Mouse (Mus musculus): ENCODE measurements around the gene Gucy2c. TPM values are rescaled to one million over a fixed set of nuclear protein-coding genes. Genes with fewer than 3 reads are reported as not detected.

Gene Gucy2c
- polyA plus RNA-seq, 1 experiment from 2014 or later: 75.1 TPM

DNA sequence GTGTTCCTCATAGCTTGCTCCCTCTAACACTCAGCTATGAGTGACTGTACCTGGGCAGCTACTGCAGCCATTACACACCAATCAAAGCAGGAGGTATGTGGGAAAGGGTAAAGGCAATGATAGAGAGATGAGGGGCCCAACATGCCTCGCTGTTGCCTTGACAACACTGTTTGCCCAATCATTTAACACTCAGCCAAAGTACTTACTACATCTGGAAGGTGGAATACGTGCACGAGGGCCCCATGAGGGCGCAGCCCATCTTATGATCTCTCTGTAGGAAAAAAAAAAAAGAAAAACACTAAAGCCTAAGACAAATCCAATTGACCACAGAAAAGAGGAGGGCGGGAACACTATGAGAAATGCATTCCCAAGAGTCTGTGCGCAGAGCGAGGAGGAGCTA is 11.7 kb downstream of the Gucy2c start:
- Histone ChIP-seq H3K9ac (no peak overlapping the region), H3K27me3 (replicated peaks) (no peaks in the 10 kb centered on the region), H3K4me2 (replicated peaks) (no peak overlapping the region), H3K4me3 (replicated peaks) (no peak overlapping the region), H3K9me3 (no peaks in the 10 kb centered on the region), H3K27ac (no peak overlapping the region), H3K36me3 (no peaks in the 10 kb centered on the region), H3K4me1 (replicated peaks) (0 out of 2 replicates have a peak, but pooled peaks cover 3% of the 10 kb centered on the region)
- peak; percentile 88 for ATAC-seq
- WGBS: 73% methylated on average over 7 of the region's 7 CpGs

DNA sequence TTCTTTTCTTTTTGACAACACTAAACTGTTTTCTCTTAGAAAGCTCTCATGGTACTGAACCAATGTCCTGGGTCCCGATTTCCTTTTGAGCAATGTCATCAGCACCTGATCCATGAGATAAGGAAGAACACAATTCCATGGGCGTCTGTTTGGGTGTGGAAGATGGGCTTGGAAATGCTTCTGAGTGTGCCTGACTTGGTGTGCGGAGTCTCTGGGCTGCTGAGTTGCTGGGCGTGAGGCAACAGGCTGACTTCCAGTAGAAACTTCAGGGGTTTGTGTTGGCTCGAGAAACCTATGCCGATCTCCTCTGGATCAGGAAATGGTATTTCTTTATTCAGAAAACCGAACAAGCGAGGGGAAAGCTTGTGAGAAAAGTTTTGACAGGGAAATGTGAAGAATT is 12.4 kb downstream of the Gucy2c start:
- Histone ChIP-seq H3K9ac (no peak overlapping the region), H3K27ac (no peak overlapping the region), H3K4me3 (replicated peaks) (no peak overlapping the region), H3K9me3 (no peaks in the 10 kb centered on the region), H3K4me1 (replicated peaks) (peaks cover 4% of the 10 kb centered on the region; the same call in 1 of the 2 replicates), H3K36me3 (no peaks in the 10 kb centered on the region), H3K4me2 (replicated peaks) (no peak overlapping the region), H3K27me3 (replicated peaks) (no peaks in the 10 kb centered on the region)
- no peak for ATAC-seq
- WGBS: 86% methylated on average over 8 of the region's 8 CpGs

DNA sequence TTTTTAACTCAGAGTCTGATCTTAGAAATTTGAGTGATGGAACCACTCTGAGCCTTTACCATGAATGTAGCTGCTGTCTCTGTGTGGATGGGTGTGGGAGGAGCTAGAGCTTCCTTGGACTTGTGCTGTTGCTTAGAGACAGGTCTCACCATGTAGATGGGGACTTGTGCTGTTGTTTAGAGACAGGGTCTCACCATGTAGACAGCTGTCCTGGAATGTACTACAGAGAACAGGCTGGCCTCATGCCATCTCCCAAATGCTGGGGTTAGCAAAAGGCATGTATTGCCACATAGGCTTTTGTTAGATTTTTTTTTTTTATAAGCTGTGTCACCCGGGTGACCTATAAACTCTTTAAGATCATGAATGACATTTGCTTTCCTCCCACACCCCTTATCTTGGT is 17.7 kb downstream of the Gucy2c start:
- no peaks in the 10 kb centered on the region for H3K27me3 ChIP-seq (replicated peaks)
- H3K9ac ChIP-seq: no peak overlapping the region
- no peak for ATAC-seq
- no peak overlapping the region for H3K4me3 ChIP-seq (replicated peaks)
- WGBS: 43% methylated on average over 1 of the region's 1 CpGs
- H3K4me1 ChIP-seq (replicated peaks): peaks cover 8% of the 10 kb centered on the region; the same call in 1 of the 2 replicates
- H3K4me2 ChIP-seq (replicated peaks): no peak overlapping the region
- H3K9me3 ChIP-seq: no peaks in the 10 kb centered on the region
- H3K27ac ChIP-seq: no peak overlapping the region
- H3K36me3 ChIP-seq: no peaks in the 10 kb centered on the region

DNA sequence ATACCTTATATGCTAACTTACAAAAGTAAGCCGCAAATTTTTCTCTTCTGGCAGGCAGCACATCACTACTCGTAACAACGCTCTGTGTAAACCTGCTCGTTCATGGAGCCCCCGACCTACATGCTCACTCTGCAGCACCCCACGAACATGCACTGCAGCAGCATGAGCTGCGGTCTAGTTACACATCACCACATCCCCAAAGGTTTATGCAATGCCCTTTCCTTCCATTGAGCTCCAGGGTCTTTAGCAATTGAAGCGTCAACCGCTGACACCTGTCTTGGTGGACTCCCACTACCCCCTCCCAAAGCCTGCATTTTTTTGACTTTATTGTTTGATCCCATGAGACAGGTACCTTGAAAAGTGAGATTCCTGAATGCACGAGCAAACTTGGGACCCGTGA is 31.0 kb downstream of the Gucy2c start:
- no peak overlapping the region for H3K27ac ChIP-seq
- ATAC-seq: no peak
- WGBS: 89% methylated on average over 11 of the region's 11 CpGs
- H3K27me3 ChIP-seq (replicated peaks): no peaks in the 10 kb centered on the region
- no peaks in the 10 kb centered on the region for H3K9me3 ChIP-seq
- no peak overlapping the region for H3K9ac ChIP-seq
- H3K36me3 ChIP-seq: no peaks in the 10 kb centered on the region
- no peaks in the 10 kb centered on the region for H3K4me1 ChIP-seq (replicated peaks)
- H3K4me2 ChIP-seq (replicated peaks): no peak overlapping the region
- H3K4me3 ChIP-seq (replicated peaks): no peak overlapping the region

DNA sequence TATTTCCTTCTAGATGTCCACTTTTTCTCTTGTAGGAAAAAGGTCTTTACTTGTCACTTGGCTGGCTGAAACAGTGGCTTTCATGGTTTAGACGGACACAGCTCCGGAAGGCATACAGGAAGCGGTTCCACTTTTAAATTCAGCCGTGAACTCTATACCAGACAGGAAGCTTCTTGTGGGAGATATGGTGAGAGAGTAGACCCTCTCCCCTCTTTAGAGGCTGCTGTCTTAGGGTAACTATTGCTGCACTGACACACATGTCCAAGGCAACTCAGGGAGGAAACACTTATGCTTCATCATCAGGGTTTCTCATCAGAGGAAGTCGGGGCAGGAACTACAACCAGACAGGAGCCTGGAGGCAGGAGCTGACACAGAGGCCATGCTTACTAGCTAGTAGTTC is 36.0 kb downstream of the Gucy2c start:
- Histone ChIP-seq H3K4me3 (replicated peaks) (no peak overlapping the region), H3K4me1 (replicated peaks) (no peaks in the 10 kb centered on the region), H3K27me3 (replicated peaks) (no peaks in the 10 kb centered on the region), H3K9ac (no peak overlapping the region), H3K36me3 (no peaks in the 10 kb centered on the region), H3K27ac (no peak overlapping the region), H3K4me2 (replicated peaks) (no peak overlapping the region), H3K9me3 (no peaks in the 10 kb centered on the region)
- no peak for ATAC-seq
- WGBS: 68% methylated on average over 5 of the region's 5 CpGs

DNA sequence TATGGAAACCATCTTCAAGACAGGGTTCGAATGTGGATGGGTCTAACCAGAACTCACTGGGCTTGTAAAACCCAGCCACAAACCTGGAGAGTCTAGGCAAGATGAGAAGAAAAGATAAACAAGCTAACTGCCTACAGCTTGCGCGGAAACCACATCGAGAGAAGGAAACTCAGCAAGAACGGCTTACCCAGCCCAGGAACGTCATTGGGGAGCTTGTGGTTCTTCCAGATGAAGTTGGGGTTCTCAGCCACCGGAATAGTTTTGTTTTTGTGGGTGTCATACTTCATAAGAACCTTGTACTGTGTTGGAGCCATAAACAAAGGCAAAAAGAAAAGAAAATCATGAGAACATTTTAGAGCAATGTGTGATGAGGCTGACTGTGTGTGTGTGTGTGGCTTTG is 37.8 kb downstream of the Gucy2c start:
- no peak for ATAC-seq
- no peak overlapping the region for H3K27ac ChIP-seq
- 66% methylated on average over 7 of the region's 7 CpGs for WGBS

DNA sequence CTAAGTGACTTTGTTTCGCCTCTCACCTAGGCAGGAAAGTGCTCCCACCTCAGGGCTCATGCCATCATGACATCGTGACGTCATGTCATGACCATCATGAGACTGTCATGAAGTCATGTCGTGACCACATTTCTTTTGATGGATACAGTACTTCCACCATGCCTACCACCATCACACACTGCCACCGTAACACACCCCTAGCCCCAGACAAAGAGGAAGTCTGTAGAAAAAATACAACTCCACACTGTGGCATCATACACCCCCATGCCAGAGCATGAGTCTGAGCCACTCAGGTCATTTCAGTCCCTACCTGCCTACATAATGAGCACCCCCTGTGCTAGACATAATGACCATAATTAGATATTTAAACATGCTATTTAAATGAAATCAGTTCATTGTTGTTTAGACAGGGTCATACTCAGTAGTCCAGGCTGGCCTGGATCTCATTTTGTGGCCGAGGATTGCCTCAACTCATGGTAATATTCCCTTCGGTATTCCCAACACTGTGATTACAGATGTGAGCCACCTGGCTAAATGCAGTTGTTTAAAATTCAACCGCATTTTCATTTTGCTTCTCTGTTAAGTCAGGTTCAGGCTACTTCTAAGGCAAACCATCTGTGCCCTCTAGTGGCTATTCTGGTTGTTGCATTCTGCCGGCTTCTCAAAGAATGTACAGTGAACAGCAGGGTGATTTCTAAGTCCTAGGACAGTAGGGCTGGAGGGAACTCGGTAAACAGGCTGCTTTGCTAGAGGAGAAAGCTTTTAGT is 39.0 kb downstream of the Gucy2c start:
- 40% methylated on average over 10 of the region's 10 CpGs for WGBS

More for the DNA sequence above, 37.8 kb downstream of the Gucy2c start:
- H3K4me3 ChIP-seq (replicated peaks): no peak overlapping the region
- no peak overlapping the region for H3K4me2 ChIP-seq (replicated peaks)
- H3K9me3 ChIP-seq: no peaks in the 10 kb centered on the region
- H3K36me3 ChIP-seq: no peaks in the 10 kb centered on the region
- no peaks in the 10 kb centered on the region for H3K4me1 ChIP-seq (replicated peaks)
- H3K27me3 ChIP-seq (replicated peaks): no peaks in the 10 kb centered on the region
- H3K9ac ChIP-seq: no peak overlapping the region

DNA sequence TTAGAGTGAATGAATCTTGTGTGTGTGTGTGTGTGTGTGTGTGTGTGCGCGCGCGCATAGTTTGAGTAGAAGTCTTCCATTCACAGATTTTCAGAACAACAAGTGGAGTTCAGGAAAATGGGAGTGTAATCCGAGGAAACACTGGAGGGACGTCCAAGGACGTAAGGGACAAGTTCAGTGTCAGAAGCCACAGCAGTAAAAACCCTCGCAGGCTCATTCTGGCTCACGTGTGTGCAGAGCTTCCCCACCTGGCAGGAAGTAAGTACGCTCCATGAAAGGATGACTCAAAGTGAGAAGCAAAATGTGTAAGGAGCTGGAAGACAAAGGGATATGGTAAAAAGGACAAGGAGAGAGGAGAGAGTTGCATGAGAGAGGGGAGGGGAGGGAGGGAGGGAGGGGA is 40.3 kb downstream of the Gucy2c start:
- Histone ChIP-seq H3K36me3 (no peaks in the 10 kb centered on the region), H3K9ac (no peak overlapping the region), H3K27me3 (replicated peaks) (no peaks in the 10 kb centered on the region), H3K27ac (no peak overlapping the region), H3K4me2 (replicated peaks) (no peak overlapping the region), H3K4me1 (replicated peaks) (no peaks in the 10 kb centered on the region), H3K4me3 (replicated peaks) (no peak overlapping the region), H3K9me3 (no peaks in the 10 kb centered on the region)
- no peak for ATAC-seq
- 85% methylated on average over 10 of the region's 10 CpGs for WGBS

More for the DNA sequence above, 39.0 kb downstream of the Gucy2c start:
- Histone ChIP-seq H3K9me3 (no peaks in the 10 kb centered on the region), H3K4me1 (replicated peaks) (no peaks in the 10 kb centered on the region), H3K4me2 (replicated peaks) (no peak overlapping the region), H3K27me3 (replicated peaks) (no peaks in the 10 kb centered on the region), H3K36me3 (no peaks in the 10 kb centered on the region), H3K4me3 (replicated peaks) (no peak overlapping the region), H3K27ac (no peak overlapping the region), H3K9ac (no peak overlapping the region)
- peak; percentile 89 for ATAC-seq

DNA sequence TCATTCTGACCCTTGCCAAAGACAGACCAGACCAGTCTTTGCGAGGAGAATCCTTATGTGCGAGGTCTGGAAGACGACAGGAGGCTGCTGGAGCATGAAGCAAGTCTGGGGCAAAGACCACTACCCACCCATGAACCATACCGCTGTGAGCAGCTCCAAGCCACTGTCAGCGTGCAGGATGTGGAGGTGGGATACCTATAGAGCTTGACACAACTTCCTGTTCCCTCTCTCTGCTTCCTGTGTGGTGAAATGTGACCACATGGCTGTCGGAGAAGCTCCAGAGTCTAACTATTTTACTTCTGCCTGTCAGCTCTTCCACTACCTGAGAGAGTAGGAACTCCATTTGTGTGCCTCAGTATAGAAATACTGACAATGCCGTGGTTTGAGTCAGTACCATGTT is 45.8 kb downstream of the Gucy2c start:
- no peak overlapping the region for H3K4me2 ChIP-seq (replicated peaks)
- H3K27me3 ChIP-seq (replicated peaks): no peaks in the 10 kb centered on the region
- H3K4me3 ChIP-seq (replicated peaks): no peak overlapping the region
- 83% methylated on average over 7 of the region's 7 CpGs for WGBS
- no peaks in the 10 kb centered on the region for H3K36me3 ChIP-seq
- H3K9ac ChIP-seq: no peak overlapping the region
- no peak for ATAC-seq
- H3K4me1 ChIP-seq (replicated peaks): no peaks in the 10 kb centered on the region
- H3K27ac ChIP-seq: no peak overlapping the region
- H3K9me3 ChIP-seq: no peaks in the 10 kb centered on the region

DNA sequence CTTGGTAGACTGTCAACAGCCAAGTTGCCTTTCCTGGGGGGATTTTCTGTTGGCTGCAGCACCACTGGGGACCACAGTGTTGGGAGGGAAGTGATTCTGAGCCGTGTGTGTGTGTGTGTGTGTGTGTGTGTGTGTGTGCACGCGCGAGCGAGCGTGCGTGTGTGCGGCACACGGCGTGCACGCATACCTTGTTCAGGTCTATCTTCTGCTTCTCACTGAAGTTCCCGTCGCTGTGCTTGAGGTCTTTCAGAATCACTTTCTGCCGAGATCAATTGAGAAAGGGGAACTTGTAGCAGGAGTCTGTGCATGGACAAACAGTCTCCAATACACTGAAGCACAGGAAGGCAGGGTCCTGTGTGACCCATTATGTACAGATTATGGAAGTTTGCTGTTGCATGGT is 53.4 kb downstream of the Gucy2c start:
- no peak overlapping the region for H3K4me2 ChIP-seq (replicated peaks)
- H3K36me3 ChIP-seq: no peaks in the 10 kb centered on the region
- no peak overlapping the region for H3K27ac ChIP-seq
- H3K9ac ChIP-seq: no peak overlapping the region
- no peaks in the 10 kb centered on the region for H3K9me3 ChIP-seq
- no peaks in the 10 kb centered on the region for H3K27me3 ChIP-seq (replicated peaks)
- H3K4me3 ChIP-seq (replicated peaks): no peak overlapping the region
- H3K4me1 ChIP-seq (replicated peaks): no peaks in the 10 kb centered on the region
- 92% methylated on average over 14 of the region's 14 CpGs for WGBS
- ATAC-seq: no peak

DNA sequence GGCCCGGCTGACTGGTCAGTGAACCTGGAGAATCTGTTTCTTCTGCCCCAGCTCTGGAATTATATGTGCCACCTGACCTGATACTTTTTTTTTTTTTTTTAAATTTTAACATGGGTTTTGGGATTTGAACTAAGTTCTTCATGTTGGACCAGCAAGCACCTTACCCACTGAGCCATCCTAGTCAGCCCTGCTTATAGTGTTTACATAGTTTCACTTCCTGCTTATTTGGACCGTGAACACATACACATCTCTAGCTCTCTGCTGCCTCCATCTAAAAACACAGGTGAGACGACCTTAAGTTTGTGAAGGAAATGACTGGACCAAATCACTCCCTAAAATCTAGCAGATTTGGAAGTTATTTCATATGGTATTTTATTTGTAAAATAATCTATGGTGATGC is 58.4 kb downstream of the Gucy2c start:
- no peak for ATAC-seq
- Histone ChIP-seq H3K27ac (no peak overlapping the region), H3K27me3 (replicated peaks) (no peaks in the 10 kb centered on the region), H3K9me3 (no peaks in the 10 kb centered on the region), H3K9ac (no peak overlapping the region), H3K36me3 (no peaks in the 10 kb centered on the region), H3K4me2 (replicated peaks) (no peak overlapping the region), H3K4me1 (replicated peaks) (no peaks in the 10 kb centered on the region), H3K4me3 (replicated peaks) (no peak overlapping the region)
- WGBS: 63% methylated on average over 3 of the region's 3 CpGs

DNA sequence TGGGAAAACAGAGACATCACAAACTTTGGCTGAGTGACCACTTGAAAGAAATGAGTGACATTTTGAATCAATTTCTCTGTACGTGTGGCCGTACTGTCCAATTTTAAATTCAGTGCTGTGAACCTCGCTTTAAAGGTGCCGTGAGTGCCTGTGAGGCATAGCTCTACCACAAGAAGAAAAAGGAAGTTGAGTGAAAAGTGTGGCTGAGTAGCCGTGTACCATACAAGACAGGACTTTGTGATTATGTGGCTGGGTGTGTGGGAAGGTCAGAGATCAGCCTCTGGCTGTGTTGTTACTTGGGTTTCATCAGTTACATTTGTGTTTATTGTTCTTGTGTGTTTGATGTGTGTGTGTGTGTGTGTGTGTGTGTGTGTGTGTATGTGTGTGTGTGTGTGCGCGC is 59.0 kb downstream of the Gucy2c start:
- no peak overlapping the region for H3K9ac ChIP-seq
- no peaks in the 10 kb centered on the region for H3K4me1 ChIP-seq (replicated peaks)
- 88% methylated on average over 7 of the region's 7 CpGs for WGBS
- H3K27me3 ChIP-seq (replicated peaks): no peaks in the 10 kb centered on the region
- no peaks in the 10 kb centered on the region for H3K9me3 ChIP-seq
- H3K36me3 ChIP-seq: no peaks in the 10 kb centered on the region
- H3K27ac ChIP-seq: no peak overlapping the region
- no peak overlapping the region for H3K4me3 ChIP-seq (replicated peaks)
- H3K4me2 ChIP-seq (replicated peaks): no peak overlapping the region
- no peak for ATAC-seq

DNA sequence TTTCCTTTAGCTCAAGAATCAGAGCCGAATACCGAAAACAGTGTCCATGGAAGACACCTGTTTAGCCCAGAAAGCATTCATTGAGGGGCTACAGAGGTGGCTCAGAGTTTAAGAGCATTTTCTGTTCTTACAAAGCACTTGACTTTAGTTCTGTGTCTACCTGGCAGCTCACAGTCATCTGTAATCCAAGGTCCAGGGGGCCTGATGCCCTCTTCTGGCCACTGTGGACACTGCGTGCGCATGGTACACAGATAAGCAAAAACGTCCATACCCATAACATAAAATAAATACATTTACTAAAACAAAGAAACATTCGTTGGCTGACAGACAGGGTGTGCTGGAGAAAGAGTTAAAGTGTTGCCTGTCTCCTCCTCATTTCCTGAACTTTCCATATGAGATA is 59.6 kb downstream of the Gucy2c start:
- no peaks in the 10 kb centered on the region for H3K4me1 ChIP-seq (replicated peaks)
- no peak for ATAC-seq
- H3K9ac ChIP-seq: no peak overlapping the region
- no peak overlapping the region for H3K4me3 ChIP-seq (replicated peaks)
- no peak overlapping the region for H3K4me2 ChIP-seq (replicated peaks)
- H3K27ac ChIP-seq: no peak overlapping the region
- WGBS: 63% methylated on average over 6 of the region's 6 CpGs
- no peaks in the 10 kb centered on the region for H3K9me3 ChIP-seq
- no peaks in the 10 kb centered on the region for H3K36me3 ChIP-seq
- H3K27me3 ChIP-seq (replicated peaks): no peaks in the 10 kb centered on the region
